Mouse (Mus musculus): Measurements from ENCODE around the gene Olfr397. TPM values are rescaled to one million over a fixed set of nuclear protein-coding genes. Genes with fewer than 3 reads are reported as not detected.

Gene Olfr397
- not detected in 2 replicates for polyA plus RNA-seq (2012; rRNA removed)

GRCm38 (mm10) chr11:73960517-73960916, at the start of gene Olfr397:
TSS of gene Olfr397 (plus strand) at chr11:73960817.

GRCm38 (mm10) chr11:73936377-73936776, 24.2 kb upstream of the Olfr397 start, which contains the start of gene Olfr23:
TSS of gene Olfr23 (plus strand) at chr11:73936677.

GRCm38 (mm10) chr11:73990307-73990706, 29.7 kb downstream of the Olfr397 start, which contains the start of gene Olfr398:
TSS of gene Olfr398 (minus strand) at chr11:73990407.

Other genes starting within 250 kb of the Olfr397 start
- gene Olfr389, start 180.1 kb upstream of the Olfr397 start, polyA plus RNA-seq (2012; rRNA removed), result not detected in 2 replicates
- not detected in 2 replicates for gene Olfr390, start 177.9 kb upstream of the Olfr397 start, polyA plus RNA-seq (2012; rRNA removed)
- gene Olfr391-ps, start 157.8 kb upstream of the Olfr397 start, polyA plus RNA-seq (2012; rRNA removed), result not detected in 2 replicates
- gene Olfr392, start 143.8 kb upstream of the Olfr397 start, polyA plus RNA-seq (2012; rRNA removed), result not detected in 2 replicates
- not detected in 2 replicates for gene Olfr393, start 109.4 kb upstream of the Olfr397 start, polyA plus RNA-seq (2012; rRNA removed)
- not detected in 2 replicates for gene Olfr394, start 70.0 kb upstream of the Olfr397 start, polyA plus RNA-seq (2012; rRNA removed)
- gene Olfr395, start 51.5 kb upstream of the Olfr397 start, polyA plus RNA-seq (2012; rRNA removed), result not detected in 2 replicates
- gene Olfr23, start 24.1 kb upstream of the Olfr397 start, polyA plus RNA-seq (2012; rRNA removed), result not detected in 2 replicates
- gene Olfr398, start 29.6 kb downstream of the Olfr397 start, polyA plus RNA-seq (2012; rRNA removed), result not detected in 2 replicates
- not detected in 2 replicates for gene Olfr139, start 95.7 kb downstream of the Olfr397 start, polyA plus RNA-seq (2012; rRNA removed)
- gene Olfr399, start 95.8 kb downstream of the Olfr397 start, polyA plus RNA-seq (2012; rRNA removed), result not detected in 2 replicates
- gene Zfp616, start 109.1 kb downstream of the Olfr397 start, polyA plus RNA-seq (2012; rRNA removed), result not detected in 2 replicates
- gene Olfr401, start 152.9 kb downstream of the Olfr397 start, polyA plus RNA-seq (2012; rRNA removed), result not detected in 2 replicates
- not detected in 2 replicates for gene Olfr402, start 192.7 kb downstream of the Olfr397 start, polyA plus RNA-seq (2012; rRNA removed)
- gene Olfr403, start 225.4 kb downstream of the Olfr397 start, polyA plus RNA-seq (2012; rRNA removed), result not detected in 2 replicates

All from stomach, adult 2 months (tissue).